Comparison of ENCODE assay signal across 8 mouse cellular contexts in genomic region chr11:51606447-51607095, GRCm38 (mm10). TPM values are rescaled to one million over a fixed set of nuclear protein-coding genes. Genes with fewer than 3 reads are reported as not detected.
DNase-seq lines count a peak whose midpoint lies in the region; ATAC-seq and TF ChIP-seq lines count a peak whose summit lies in the region.

Gene Hnrnpab, minus strand, starts transcription at chr11:51606847.

- DNase-seq in 3134 (ENCODE audit: extremely low read depth, insufficient read length, low spot score), result peak; percentile 90
- peak; percentile 96 to 97 for DNase-seq in adrenal gland, postnatal 36 days
- DNase-seq in heart, adult 2 months, result peak; percentile 96 to 98
- peak; percentile 97 to 98 for DNase-seq in kidney, adult 8-10 months
- peak; percentile 95 for DNase-seq in spleen, postnatal 10 days (ENCODE audit: low spot score in 2 of 2)

- TF ChIP-seq POLR2A in heart, adult 2 months (IDR thresholded peaks at IDR 0.05; ENCODE audit: insufficient read depth, low read depth, low read length), result peak; percentile 100

- no peaks in the 10 kb centered on the region for H3K9me3 ChIP-seq in embryonic facial prominence, embryonic 13.5 days
- no peaks in the 10 kb centered on the region for H3K9me3 ChIP-seq in limb, embryonic 13.5 days
- H3K9me3 ChIP-seq in midbrain, embryonic 16.5 days (replicated peaks; ENCODE audit: control insufficient read depth, low read length, poor library complexity, severe bottlenecking), result no peaks in the 10 kb centered on the region

- peaks cover 38% of the 10 kb centered on the region for H3K36me3 ChIP-seq in embryonic facial prominence, embryonic 13.5 days
- peaks cover 20% of the 10 kb centered on the region for H3K36me3 ChIP-seq in heart, adult 2 months (ENCODE audit: control insufficient read depth, insufficient read depth, low read length)
- H3K36me3 ChIP-seq in limb, embryonic 13.5 days, result peaks cover 42% of the 10 kb centered on the region
- peaks cover 22% of the 10 kb centered on the region for H3K36me3 ChIP-seq in midbrain, embryonic 16.5 days (ENCODE audit: control insufficient read depth, insufficient read depth, low read length)

- no peaks in the 10 kb centered on the region for H3K27me3 ChIP-seq in embryonic facial prominence, embryonic 13.5 days
- H3K27me3 ChIP-seq in heart, adult 2 months (ENCODE audit: control insufficient read depth, insufficient read depth, low read length), result no peaks in the 10 kb centered on the region
- no peaks in the 10 kb centered on the region for H3K27me3 ChIP-seq in limb, embryonic 13.5 days
- no peaks in the 10 kb centered on the region for H3K27me3 ChIP-seq in midbrain, embryonic 16.5 days (ENCODE audit: control insufficient read depth, insufficient read depth, low read depth, low read length)

- intact Hi-C loops in heart, adult 2 months (cut with DNase I), result loop anchor here (2.0 to 10.0 kb wide), 2 partner anchors 22 to 398 kb away; partner anchors contain the start of genes Cdkl3, Phykpl and Ube2b

- H3K79me2 ChIP-seq in heart, adult 2 months (replicated peaks; ENCODE audit: control insufficient read depth, insufficient read depth, low read length), result peaks cover 2% of the 10 kb centered on the region; the same call in 1 of the 2 replicates

- 0 out of 2 replicates have a peak, but pooled peaks have one; percentile 38 for TF ChIP-seq EP300 in heart, adult 2 months (IDR thresholded peaks at IDR 0.05; ENCODE audit: insufficient read depth, low read depth, low read length)

- TF ChIP-seq CTCF in heart, adult 2 months (IDR thresholded peaks at IDR 0.05), result no peak

- peak within 1 kb of the TSS; percentile 100 for H3K9ac ChIP-seq in embryonic facial prominence, embryonic 13.5 days
- peak within 1 kb of the TSS; percentile 89 for H3K9ac ChIP-seq in heart, adult 2 months (ENCODE audit: low read depth, low read length)
- peak within 1 kb of the TSS; percentile 100 for H3K9ac ChIP-seq in limb, embryonic 13.5 days
- peak within 1 kb of the TSS; percentile 99 for H3K9ac ChIP-seq in midbrain, embryonic 16.5 days (ENCODE audit: low read depth, low read length)

- peak; percentile 91 for ATAC-seq in embryonic facial prominence, embryonic 13.5 days (ENCODE audit: insufficient number of reproducible peaks, insufficient read depth, low FRiP score, low TSS enrichment, low read depth)
- ATAC-seq in limb, embryonic 13.5 days (ENCODE audit: low FRiP score, low read depth), result peak; percentile 93
- peak; percentile 97 for ATAC-seq in midbrain, embryonic 16.5 days

- H3K4me2 ChIP-seq in embryonic facial prominence, embryonic 13.5 days, result peak within 1 kb of the TSS; percentile 88
- peak within 1 kb of the TSS; percentile 93 for H3K4me2 ChIP-seq in limb, embryonic 13.5 days (replicated peaks)
- H3K4me2 ChIP-seq in midbrain, embryonic 16.5 days (ENCODE audit: low read length), result peak within 1 kb of the TSS; percentile 86

- peak within 1 kb of the TSS; percentile 94 for H3K27ac ChIP-seq in embryonic facial prominence, embryonic 13.5 days
- H3K27ac ChIP-seq in heart, adult 2 months, result peak within 1 kb of the TSS; percentile 89
- peak within 1 kb of the TSS; percentile 94 for H3K27ac ChIP-seq in limb, embryonic 13.5 days
- peak within 1 kb of the TSS; percentile 96 for H3K27ac ChIP-seq in midbrain, embryonic 16.5 days (ENCODE audit: low read length)

- H3K4me1 ChIP-seq in embryonic facial prominence, embryonic 13.5 days, result peaks cover 39% of the 10 kb centered on the region
- H3K4me1 ChIP-seq in heart, adult 2 months (ENCODE audit: control insufficient read depth, insufficient read depth, low read length), result no peaks in the 10 kb centered on the region; the same call in 1 of the 2 replicates
- H3K4me1 ChIP-seq in limb, embryonic 13.5 days, result peaks cover 44% of the 10 kb centered on the region
- H3K4me1 ChIP-seq in midbrain, embryonic 16.5 days (ENCODE audit: control insufficient read depth, insufficient read depth, low read length), result peaks cover 29% of the 10 kb centered on the region

- peak within 1 kb of the TSS; percentile 97 for H3K4me3 ChIP-seq in embryonic facial prominence, embryonic 13.5 days
- peak within 1 kb of the TSS; percentile 88 for H3K4me3 ChIP-seq in heart, adult 2 months
- H3K4me3 ChIP-seq in limb, embryonic 13.5 days, result peak within 1 kb of the TSS; percentile 95
- H3K4me3 ChIP-seq in midbrain, embryonic 16.5 days (ENCODE audit: low read depth, low read length), result peak within 1 kb of the TSS; percentile 91

- under 1% methylated on average over 90 of the region's 91 CpGs for WGBS in embryonic facial prominence, embryonic 13.5 days
- WGBS in heart, adult 2 months, result under 1% methylated on average over 91 of the region's 91 CpGs
- WGBS in limb, embryonic 13.5 days, result under 1% methylated on average over 91 of the region's 91 CpGs
- under 1% methylated on average over 83 of the region's 91 CpGs for WGBS in midbrain, embryonic 16.5 days

RNA-seq across cellular contexts. Expression of gene Hnrnpab, which starts in this region (rescaled TPM):
- 100 to 1,000 TPM; 315 to 322 TPM for total RNA-seq in adrenal gland, postnatal 36 days (2021)
- 458 and 524 TPM in 2 replicates for polyA plus RNA-seq in embryonic facial prominence, embryonic 13.5 days (2015; fragmentation: Nextera tagmentation; extraction: Ambion mirVana)
- total RNA-seq in heart, adult 2 months (2021), result 100 to 1,000 TPM; 132 to 145 TPM
- 68.4 and 71.5 TPM in 2 replicates for polyA plus RNA-seq in heart, adult 2 months (2012; rRNA removed)
- 415 TPM in 2 replicates for polyA plus RNA-seq in limb, embryonic 13.5 days (2015; fragmentation: Nextera tagmentation; extraction: Ambion mirVana)
- 273 and 303 TPM in 2 replicates for polyA plus RNA-seq in midbrain, embryonic 16.5 days (2015; fragmentation: Nextera tagmentation; extraction: Ambion mirVana)

Comparison
In these comparisons a context has a peak if more than half of its experiments do, and no peak if none do; other contexts are left out.
1. Peak in every context shown above with its lines: DNase-seq, ATAC-seq, H3K4me3 ChIP-seq and H3K27ac ChIP-seq.